Mouse (Mus musculus): Measurements from ENCODE around the gene Gtpbp6. TPM values are rescaled to one million over a fixed set of nuclear protein-coding genes. Genes with fewer than 3 reads are reported as not detected.
A peak's percentile ranks its signal among the peaks of the same experiment; 100 is the strongest.
"Not testable (repeated sequence)": the region's sequence is repeated elsewhere in the genome, so short reads cannot be mapped to it uniquely, and the experiment has no call there.

The Gtpbp6 gene
- polyA plus RNA-seq, 1 experiment from 2014 or later, result 6.9 TPM

DNA sequence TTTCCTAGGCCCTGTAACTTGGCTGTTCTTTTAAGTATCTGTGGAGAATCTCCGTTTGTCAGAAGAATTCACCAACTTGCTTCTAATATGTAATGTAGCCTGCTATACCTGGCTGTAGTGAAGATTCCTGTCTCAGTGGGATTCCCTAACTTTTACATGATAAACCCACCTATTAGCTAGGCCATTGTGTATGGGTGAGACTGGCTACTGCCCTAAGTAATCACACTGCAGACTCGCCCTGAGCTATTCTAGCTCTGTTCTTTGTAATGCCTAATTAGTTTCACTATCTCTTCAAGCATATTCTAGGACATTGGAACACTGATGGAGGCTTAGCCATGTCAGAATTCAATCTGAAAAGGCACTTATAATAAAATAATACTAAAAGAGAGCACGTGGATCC is 14.4 kb upstream of the Gtpbp6 start:
- H3K27me3 ChIP-seq (ENCODE audit: control insufficient read depth, insufficient read depth, low read depth, low read length); H3K9ac ChIP-seq (ENCODE audit: low read depth, low read length); H3K4me1 ChIP-seq (ENCODE audit: control insufficient read depth, low read depth, low read length); H3K4me3 ChIP-seq (ENCODE audit: low read depth, low read length); H3K9me3 ChIP-seq (replicated peaks; ENCODE audit: control insufficient read depth, low read length); H3K4me2 ChIP-seq (ENCODE audit: low read depth, low read length); H3K36me3 ChIP-seq (ENCODE audit: control insufficient read depth, insufficient read depth); ATAC-seq (ENCODE audit: low read depth); H3K27ac ChIP-seq (ENCODE audit: low read length): not testable (repeated sequence)
- WGBS (ENCODE audit: insufficient replicate concordance), result 65% methylated on average over 3 of the region's 3 CpGs

DNA sequence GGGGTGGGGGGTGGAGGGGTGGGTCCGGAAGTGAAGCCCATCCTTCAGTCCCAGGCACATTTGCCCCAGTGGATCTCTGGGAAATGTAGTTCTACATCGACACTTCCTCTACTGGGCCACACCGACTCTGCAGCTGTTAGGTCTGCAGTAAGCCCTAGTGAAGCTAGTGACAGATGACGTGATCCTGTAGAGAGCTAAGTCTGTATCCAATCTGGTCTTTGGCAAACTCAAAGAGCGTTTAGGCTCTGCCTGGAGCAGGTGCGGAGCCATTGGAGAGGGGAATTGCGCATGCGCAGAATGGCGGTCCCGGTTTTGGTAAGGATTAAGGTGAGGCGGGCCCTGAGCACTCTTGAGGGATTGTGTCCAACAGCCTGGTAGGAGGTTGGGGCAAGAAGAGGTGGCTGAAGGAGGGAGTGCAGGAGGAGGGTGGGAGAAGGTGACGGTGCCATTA is 2.0 kb upstream of the Gtpbp6 start, which contains the start of gene Zfp605:
Zfp605 (plus strand) TSS at position 102 of the 451 bp plus-strand sequence.
- WGBS (ENCODE audit: insufficient replicate concordance), result under 1% methylated on average over 12 of the region's 12 CpGs
- Histone ChIP-seq H3K27ac (ENCODE audit: low read length) (peak within 1 kb of the TSS; percentile 79), H3K4me3 (ENCODE audit: low read depth, low read length) (peak within 1 kb of the TSS; percentile 76), H3K27me3 (ENCODE audit: control insufficient read depth, insufficient read depth, low read depth, low read length) (no peaks in the 10 kb centered on the region), H3K9ac (ENCODE audit: low read depth, low read length) (peak within 1 kb of the TSS; percentile 72), H3K36me3 (ENCODE audit: control insufficient read depth, insufficient read depth) (peaks cover 8% of the 10 kb centered on the region), H3K4me2 (ENCODE audit: low read depth, low read length) (peak within 1 kb of the TSS; percentile 70), H3K9me3 (replicated peaks; ENCODE audit: control insufficient read depth, low read length) (no peaks in the 10 kb centered on the region), H3K4me1 (ENCODE audit: control insufficient read depth, low read depth, low read length) (peaks cover 17% of the 10 kb centered on the region)
- peak; percentile 12 for ATAC-seq (ENCODE audit: low read depth)

DNA sequence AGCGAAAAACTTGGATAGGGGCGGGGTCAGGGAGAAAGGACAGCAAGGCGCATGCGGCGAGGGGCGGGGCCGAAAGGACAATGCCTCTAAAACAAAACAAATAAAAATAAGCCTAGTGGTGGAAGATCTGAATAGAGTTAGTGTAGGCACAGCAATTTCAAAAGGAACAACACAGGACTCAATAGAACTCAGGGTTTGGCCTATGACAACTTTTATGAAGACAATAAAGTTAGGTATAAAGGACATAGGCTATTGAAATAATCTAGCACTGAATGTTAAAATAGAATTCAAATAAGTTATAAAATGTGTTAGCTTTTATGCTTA is 270 bp upstream of the Gtpbp6 start:
- Histone ChIP-seq H3K9me3 (replicated peaks; ENCODE audit: control insufficient read depth, low read length) (no peaks in the 10 kb centered on the region), H3K4me3 (ENCODE audit: low read depth, low read length) (peak overlapping the region; percentile 79), H3K4me2 (ENCODE audit: low read depth, low read length) (peak overlapping the region; percentile 93), H3K27me3 (ENCODE audit: control insufficient read depth, insufficient read depth, low read depth, low read length) (no peaks in the 10 kb centered on the region), H3K9ac (ENCODE audit: low read depth, low read length) (peak overlapping the region; percentile 78; the same call in 1 of the 2 replicates), H3K27ac (ENCODE audit: low read length) (peak overlapping the region; percentile 95), H3K4me1 (ENCODE audit: control insufficient read depth, low read depth, low read length) (peaks cover 17% of the 10 kb centered on the region), H3K36me3 (ENCODE audit: control insufficient read depth, insufficient read depth) (peaks cover 26% of the 10 kb centered on the region)
- ATAC-seq (ENCODE audit: low read depth), result no peak
- under 1% methylated on average over 7 of the region's 7 CpGs for WGBS (ENCODE audit: insufficient replicate concordance)

DNA sequence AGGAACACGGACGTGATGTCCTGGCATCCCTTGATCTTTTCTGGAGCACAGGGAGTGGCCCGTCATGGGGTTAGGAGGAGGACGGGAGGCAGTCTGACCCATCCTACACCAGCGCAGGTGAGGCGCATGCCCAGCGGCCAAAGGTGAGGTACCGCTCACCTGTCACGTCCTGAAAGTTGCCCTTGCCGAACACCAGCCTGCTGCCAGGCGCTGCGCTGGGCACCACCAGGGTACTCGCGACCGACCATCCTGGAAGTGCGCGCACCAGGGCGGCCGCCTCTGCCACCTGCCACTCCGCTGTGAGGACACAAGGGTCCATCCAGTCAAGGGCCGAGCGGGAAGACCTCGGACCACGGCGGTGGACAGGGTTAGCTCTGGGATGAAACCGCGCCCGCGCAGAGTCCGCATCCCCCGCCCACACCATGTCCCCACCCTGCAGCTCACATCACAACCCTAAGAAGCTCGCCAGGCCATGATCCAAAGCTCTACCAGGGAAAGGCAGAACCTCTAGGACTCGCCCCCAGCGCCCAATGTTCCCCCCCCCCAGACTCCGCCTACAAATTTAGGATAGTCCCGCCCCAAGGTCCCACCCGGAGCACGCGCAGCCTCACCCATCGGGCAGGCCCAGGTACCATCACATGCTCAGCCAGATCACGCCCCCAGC is 964 bp downstream of the Gtpbp6 start:
- Histone ChIP-seq H3K27me3 (ENCODE audit: control insufficient read depth, insufficient read depth, low read depth, low read length) (no peaks in the 10 kb centered on the region), H3K4me1 (ENCODE audit: control insufficient read depth, low read depth, low read length) (peaks cover 18% of the 10 kb centered on the region), H3K36me3 (ENCODE audit: control insufficient read depth, insufficient read depth) (peaks cover 31% of the 10 kb centered on the region), H3K9me3 (replicated peaks; ENCODE audit: control insufficient read depth, low read length) (no peaks in the 10 kb centered on the region), H3K4me3 (ENCODE audit: low read depth, low read length) (peak overlapping the region; percentile 79), H3K4me2 (ENCODE audit: low read depth, low read length) (peak overlapping the region; percentile 93), H3K27ac (ENCODE audit: low read length) (peak overlapping the region; percentile 95), H3K9ac (ENCODE audit: low read depth, low read length) (peak overlapping the region; percentile 78)
- no peak; the same call in 1 of the 2 replicates for ATAC-seq (ENCODE audit: low read depth)
- 15% methylated on average over 41 of the region's 41 CpGs for WGBS (ENCODE audit: insufficient replicate concordance)

DNA sequence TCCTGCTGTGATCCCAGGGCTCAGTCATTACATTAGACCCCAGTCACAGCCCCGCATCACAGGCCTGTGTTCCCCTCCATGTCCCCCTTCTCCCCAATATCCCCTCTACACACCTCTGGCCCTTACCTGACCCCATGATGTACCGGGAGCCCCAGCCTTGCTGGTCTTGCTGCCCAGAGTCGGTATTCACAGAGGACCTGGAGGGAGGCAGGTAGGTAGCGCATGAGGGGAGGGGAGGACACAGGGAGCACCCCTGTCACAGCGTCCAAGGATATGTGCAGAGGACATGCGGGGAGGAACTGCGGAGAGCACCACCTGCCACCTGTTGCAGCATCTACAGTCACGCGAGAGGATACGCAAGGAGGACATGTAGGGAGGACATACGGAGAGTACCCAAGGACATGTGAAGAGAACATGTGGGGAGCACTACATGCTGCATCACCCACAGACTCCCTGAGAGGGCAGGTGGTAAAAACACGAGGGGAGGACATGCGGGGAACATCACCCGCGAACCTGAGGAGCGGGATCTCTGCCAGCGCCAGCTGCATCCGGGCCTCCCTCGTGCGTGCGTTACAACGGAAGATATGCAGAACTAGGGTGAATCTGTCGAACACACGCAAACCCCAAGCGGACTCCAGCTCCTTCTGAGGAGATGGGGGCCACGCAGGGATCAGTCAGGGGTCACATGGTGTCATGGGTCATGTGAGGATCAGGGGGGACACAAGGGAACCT is 1.7 kb downstream of the Gtpbp6 start:
- WGBS (ENCODE audit: insufficient replicate concordance), result 92% methylated on average over 26 of the region's 26 CpGs
- peaks cover 4% of the 10 kb centered on the region for H3K27me3 ChIP-seq (ENCODE audit: control insufficient read depth, insufficient read depth, low read depth, low read length)
- peak overlapping the region; percentile 93 for H3K4me2 ChIP-seq (ENCODE audit: low read depth, low read length)
- H3K9ac ChIP-seq (ENCODE audit: low read depth, low read length), result no peak overlapping the region
- ATAC-seq (ENCODE audit: low read depth), result no peak
- no peak overlapping the region for H3K27ac ChIP-seq (ENCODE audit: low read length)
- H3K4me1 ChIP-seq (ENCODE audit: control insufficient read depth, low read depth, low read length), result peaks cover 25% of the 10 kb centered on the region
- H3K4me3 ChIP-seq (ENCODE audit: low read depth, low read length), result no peak overlapping the region; the same call in 1 of the 2 replicates
- no peaks in the 10 kb centered on the region for H3K9me3 ChIP-seq (replicated peaks; ENCODE audit: control insufficient read depth, low read length)
- H3K36me3 ChIP-seq (ENCODE audit: control insufficient read depth, insufficient read depth), result peaks cover 31% of the 10 kb centered on the region

DNA sequence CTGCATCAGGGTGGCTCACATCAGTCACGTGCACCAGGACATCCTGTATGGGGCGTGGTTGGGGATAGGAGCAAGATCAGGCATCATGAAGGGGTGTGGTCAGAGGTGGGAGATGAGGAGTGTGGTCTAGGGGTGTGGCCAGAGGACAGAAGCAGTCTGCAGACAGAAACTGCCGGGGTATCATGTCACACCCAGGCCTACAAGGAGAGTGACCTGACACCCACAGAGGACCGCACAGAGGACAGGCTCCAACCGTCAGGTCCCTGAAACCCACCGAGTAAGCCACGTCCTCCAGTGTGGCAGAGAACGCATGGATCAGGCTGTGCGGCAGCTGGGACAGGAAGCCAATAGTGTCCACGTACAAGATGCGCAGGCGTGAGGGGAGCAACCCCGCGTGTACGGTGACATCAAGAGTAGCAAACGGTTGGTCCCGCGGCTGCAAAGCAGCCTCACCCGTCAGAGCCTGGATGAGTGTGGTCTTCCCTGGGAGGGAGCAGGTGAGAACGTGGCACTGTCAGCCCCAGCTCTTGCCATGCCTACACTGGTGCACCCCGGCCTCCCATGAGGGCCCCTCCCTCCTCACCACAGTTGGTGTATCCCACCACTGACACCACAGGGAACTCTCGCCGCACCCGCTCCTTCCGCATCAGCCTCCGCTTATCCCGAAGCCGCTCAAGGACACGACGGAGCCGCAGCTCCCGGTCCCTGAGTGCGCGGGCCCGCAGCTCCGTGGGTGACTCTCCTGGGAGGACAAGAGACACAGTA is 3.2 kb downstream of the Gtpbp6 start:
- no peak overlapping the region for H3K27ac ChIP-seq (ENCODE audit: low read length)
- WGBS (ENCODE audit: insufficient replicate concordance), result 85% methylated on average over 36 of the region's 36 CpGs
- no peaks in the 10 kb centered on the region for H3K9me3 ChIP-seq (replicated peaks; ENCODE audit: control insufficient read depth, low read length)
- H3K36me3 ChIP-seq (ENCODE audit: control insufficient read depth, insufficient read depth), result peaks cover 31% of the 10 kb centered on the region
- H3K4me2 ChIP-seq (ENCODE audit: low read depth, low read length), result no peak overlapping the region
- no peak overlapping the region for H3K4me3 ChIP-seq (ENCODE audit: low read depth, low read length)
- H3K4me1 ChIP-seq (ENCODE audit: control insufficient read depth, low read depth, low read length), result peaks cover 28% of the 10 kb centered on the region
- H3K9ac ChIP-seq (ENCODE audit: low read depth, low read length), result no peak overlapping the region
- peaks cover 18% of the 10 kb centered on the region for H3K27me3 ChIP-seq (ENCODE audit: control insufficient read depth, insufficient read depth, low read depth, low read length)
- no peak for ATAC-seq (ENCODE audit: low read depth)

DNA sequence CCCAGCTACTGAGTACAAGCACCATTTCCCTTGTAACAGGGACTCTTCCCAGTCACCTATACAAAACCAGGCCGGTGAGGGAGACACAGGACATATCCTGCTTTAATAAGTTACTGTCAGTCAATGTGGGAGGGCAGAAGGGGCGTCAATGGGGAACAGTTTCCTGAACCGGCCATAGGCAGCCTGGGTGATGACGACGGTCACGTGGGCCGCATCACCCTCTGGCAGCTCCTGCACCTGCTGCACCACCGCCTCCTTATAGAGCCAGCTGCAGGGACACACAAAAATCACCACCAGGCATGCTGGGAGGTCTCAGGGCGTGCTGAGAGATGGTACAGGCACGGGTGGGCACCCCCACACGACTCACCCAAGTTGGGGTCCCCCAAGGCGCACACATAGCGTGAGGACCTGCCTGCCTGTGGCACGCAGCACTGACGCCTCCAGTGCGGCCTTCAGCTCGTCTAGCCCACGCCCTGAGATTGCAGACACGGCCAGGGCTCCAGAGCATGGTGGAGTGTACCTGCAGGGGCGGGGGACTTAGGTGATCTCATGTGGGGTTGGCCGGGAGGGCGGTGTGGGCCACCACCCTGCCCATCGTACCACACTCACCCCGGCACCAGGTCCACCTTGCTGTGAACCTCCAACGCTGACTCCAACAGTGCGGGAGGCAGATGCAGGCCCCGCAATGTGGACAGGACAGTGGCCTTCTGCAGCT is 3.9 kb downstream of the Gtpbp6 start:
- no peak overlapping the region for H3K9ac ChIP-seq (ENCODE audit: low read depth, low read length)
- 83% methylated on average over 27 of the region's 27 CpGs for WGBS (ENCODE audit: insufficient replicate concordance)
- H3K4me2 ChIP-seq (ENCODE audit: low read depth, low read length), result no peak overlapping the region
- H3K9me3 ChIP-seq (replicated peaks; ENCODE audit: control insufficient read depth, low read length), result no peaks in the 10 kb centered on the region
- H3K27ac ChIP-seq (ENCODE audit: low read length), result no peak overlapping the region
- H3K36me3 ChIP-seq (ENCODE audit: control insufficient read depth, insufficient read depth), result peaks cover 31% of the 10 kb centered on the region
- peaks cover 18% of the 10 kb centered on the region for H3K27me3 ChIP-seq (ENCODE audit: control insufficient read depth, insufficient read depth, low read depth, low read length)
- ATAC-seq (ENCODE audit: low read depth), result no peak
- peaks cover 28% of the 10 kb centered on the region for H3K4me1 ChIP-seq (ENCODE audit: control insufficient read depth, low read depth, low read length)
- H3K4me3 ChIP-seq (ENCODE audit: low read depth, low read length), result no peak overlapping the region

DNA sequence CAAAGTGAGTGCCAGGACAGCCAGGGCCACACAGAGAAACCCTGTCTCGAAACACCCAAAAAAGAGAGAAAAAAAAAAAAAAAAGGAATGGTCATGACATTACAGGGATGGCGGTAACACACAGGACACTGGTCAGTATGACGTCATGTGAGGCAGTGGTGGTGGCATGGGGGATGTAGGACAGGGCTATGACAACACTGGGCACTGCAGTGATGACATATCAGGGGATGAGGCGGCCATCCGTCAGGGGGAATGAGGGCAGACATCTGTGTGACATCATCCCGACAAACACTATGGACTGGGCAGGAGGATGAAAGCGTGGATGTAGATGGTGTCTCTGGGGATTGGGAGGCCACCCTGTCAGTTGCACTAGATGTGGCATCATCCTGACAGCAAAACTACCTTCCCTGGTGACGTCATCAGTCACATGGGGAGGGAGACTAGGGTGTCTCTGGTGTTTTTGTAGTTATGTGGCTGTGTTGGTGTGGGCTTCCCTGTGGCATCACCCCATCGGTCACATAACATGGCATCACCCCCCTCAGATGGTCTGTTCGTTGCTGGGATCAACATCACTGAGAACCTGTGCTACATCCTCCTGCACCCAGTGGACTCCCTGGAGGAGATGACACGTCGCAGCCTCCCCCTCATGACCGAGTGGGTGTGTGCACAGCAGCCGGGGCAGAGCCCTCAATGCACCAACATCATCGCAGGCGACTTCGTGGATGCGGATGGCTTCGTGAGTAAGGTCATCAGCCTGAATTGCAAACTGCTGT is 5.0 kb downstream of the Gtpbp6 start:
- Histone ChIP-seq H3K4me1 (ENCODE audit: control insufficient read depth, low read depth, low read length) (peaks cover 23% of the 10 kb centered on the region), H3K4me2 (ENCODE audit: low read depth, low read length) (no peak overlapping the region), H3K9me3 (replicated peaks; ENCODE audit: control insufficient read depth, low read length) (no peaks in the 10 kb centered on the region), H3K36me3 (ENCODE audit: control insufficient read depth, insufficient read depth) (peaks cover 31% of the 10 kb centered on the region), H3K27ac (ENCODE audit: low read length) (no peak overlapping the region), H3K27me3 (ENCODE audit: control insufficient read depth, insufficient read depth, low read depth, low read length) (peaks cover 18% of the 10 kb centered on the region), H3K9ac (ENCODE audit: low read depth, low read length) (no peak overlapping the region), H3K4me3 (ENCODE audit: low read depth, low read length) (no peak overlapping the region)
- ATAC-seq (ENCODE audit: low read depth), result no peak
- WGBS (ENCODE audit: insufficient replicate concordance), result 83% methylated on average over 19 of the region's 19 CpGs
